Mouse (Mus musculus): ENCODE results near the gene Tuba1b. TPM values are rescaled to one million over a fixed set of nuclear protein-coding genes. Genes with fewer than 3 reads are reported as not detected.
A peak's percentile ranks its signal among the peaks of the same experiment; 100 is the strongest.

Gene Tuba1b
- polyA plus RNA-seq, 1 experiment from 2014 or later = 1,136 TPM

GRCm38 (mm10) chr15:98914903-98915302 is 19.5 kb downstream of the Tuba1b start:
- Histone ChIP-seq H3K4me1 (peaks cover 31% of the 10 kb centered on the region), H3K27me3 (replicated peaks) (no peaks in the 10 kb centered on the region), H3K4me2 (no peak overlapping the region), H3K9ac (no peak overlapping the region), H3K27ac (no peak overlapping the region), H3K36me3 (replicated peaks) (peaks cover 34% of the 10 kb centered on the region; the same call in 1 of the 2 replicates), H3K4me3 (no peak overlapping the region), H3K9me3 (no peaks in the 10 kb centered on the region)
- 94% methylated on average over 6 of the region's 6 CpGs for WGBS
- ATAC-seq (replicated peaks) = no peak

GRCm38 (mm10) chr15:98904692-98905091 is 29.7 kb downstream of the Tuba1b start:
- no peak overlapping the region for H3K27ac ChIP-seq
- H3K9ac ChIP-seq = no peak overlapping the region
- no peak for ATAC-seq (replicated peaks)
- H3K27me3 ChIP-seq (replicated peaks) = no peaks in the 10 kb centered on the region
- 30% methylated on average over 10 of the region's 10 CpGs for WGBS
- no peak overlapping the region for H3K4me2 ChIP-seq
- H3K4me1 ChIP-seq = no peaks in the 10 kb centered on the region
- no peak overlapping the region for H3K4me3 ChIP-seq
- H3K9me3 ChIP-seq = no peaks in the 10 kb centered on the region
- H3K36me3 ChIP-seq (replicated peaks) = peaks cover 38% of the 10 kb centered on the region

- no peak overlapping the region for H3K27ac ChIP-seq
- no peak overlapping the region for H3K4me2 ChIP-seq
- H3K27me3 ChIP-seq (replicated peaks) = peaks cover 14% of the 10 kb centered on the region
- peaks cover 23% of the 10 kb centered on the region; the same call in 1 of the 2 replicates for H3K36me3 ChIP-seq (replicated peaks)
- no peaks in the 10 kb centered on the region for H3K9me3 ChIP-seq
- H3K9ac ChIP-seq = no peak overlapping the region
- peaks cover 5% of the 10 kb centered on the region for H3K4me1 ChIP-seq
- no peak for ATAC-seq (replicated peaks)
- no peak overlapping the region for H3K4me3 ChIP-seq
- 89% methylated on average over 2 of the region's 2 CpGs for WGBS
Observed at GRCm38 (mm10) chr15:98902600-98902999, 31.8 kb downstream of the Tuba1b start.

DNA sequence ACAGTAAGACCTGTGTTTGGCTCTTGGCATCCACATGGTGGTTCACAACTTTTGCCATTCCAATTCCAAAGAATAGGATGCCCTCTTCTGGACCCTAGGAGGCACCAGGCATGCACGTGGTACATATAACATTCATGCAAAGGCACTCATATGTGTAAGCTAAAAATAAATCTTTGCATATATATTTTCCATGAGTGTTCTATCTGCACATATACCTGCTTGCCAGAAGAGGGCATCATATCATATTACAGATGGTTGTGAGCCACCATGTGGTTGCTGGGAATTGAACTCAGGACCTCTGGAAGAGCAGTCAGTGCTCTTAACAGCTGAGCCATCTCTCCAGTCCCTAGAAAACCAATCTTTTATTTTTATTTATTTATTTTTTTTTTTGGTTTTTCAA is 32.8 kb downstream of the Tuba1b start:
- H3K27ac ChIP-seq = no peak overlapping the region
- H3K9me3 ChIP-seq = no peaks in the 10 kb centered on the region
- no peak overlapping the region for H3K4me3 ChIP-seq
- H3K36me3 ChIP-seq (replicated peaks) = peaks cover 19% of the 10 kb centered on the region; the same call in 1 of the 2 replicates
- no peak for ATAC-seq (replicated peaks)
- no peak overlapping the region for H3K9ac ChIP-seq
- H3K4me2 ChIP-seq = no peak overlapping the region
- 66% methylated on average over 1 of the region's 1 CpGs for WGBS
- H3K27me3 ChIP-seq (replicated peaks) = peaks cover 24% of the 10 kb centered on the region
- H3K4me1 ChIP-seq = peaks cover 5% of the 10 kb centered on the region

- no peaks in the 10 kb centered on the region for H3K9me3 ChIP-seq
- H3K4me2 ChIP-seq = peak within 1 kb of the TSS; percentile 28
- no peak within 1 kb of the TSS for H3K4me3 ChIP-seq
- peaks cover 55% of the 10 kb centered on the region for H3K27me3 ChIP-seq (replicated peaks)
- no peak for ATAC-seq (replicated peaks)
- H3K4me1 ChIP-seq = peaks cover 33% of the 10 kb centered on the region
- no peaks in the 10 kb centered on the region for H3K36me3 ChIP-seq (replicated peaks)
- no peak within 1 kb of the TSS for H3K9ac ChIP-seq
- H3K27ac ChIP-seq = no peak within 1 kb of the TSS
- WGBS = 2% methylated on average over 40 of the region's 41 CpGs
Observed at GRCm38 (mm10) chr15:98897928-98898800, 36.2 kb downstream of the Tuba1b start, which contains the start of gene Dhh. Gene Dhh, minus strand, starts transcription at chr15:98898540.

GRCm38 (mm10) chr15:98897495-98897894 is 36.9 kb downstream of the Tuba1b start:
- Histone ChIP-seq H3K27me3 (replicated peaks) (peaks cover 62% of the 10 kb centered on the region), H3K4me1 (peaks cover 33% of the 10 kb centered on the region), H3K9ac (no peak overlapping the region), H3K4me2 (peak overlapping the region; percentile 28; the same call in 1 of the 2 replicates), H3K9me3 (no peaks in the 10 kb centered on the region), H3K27ac (no peak overlapping the region), H3K36me3 (replicated peaks) (no peaks in the 10 kb centered on the region), H3K4me3 (no peak overlapping the region)
- WGBS = 6% methylated on average over 10 of the region's 10 CpGs
- ATAC-seq (replicated peaks) = no peak

- H3K4me3 ChIP-seq = peak overlapping the region; percentile 52
- no peaks in the 10 kb centered on the region for H3K9me3 ChIP-seq
- H3K4me2 ChIP-seq = peak overlapping the region; percentile 43
- H3K27ac ChIP-seq = no peak overlapping the region
- WGBS = 2% methylated on average over 41 of the region's 41 CpGs
- ATAC-seq (replicated peaks) = no peak
- H3K27me3 ChIP-seq (replicated peaks) = peaks cover 76% of the 10 kb centered on the region
- peak overlapping the region; percentile 2; the same call in 1 of the 2 replicates for H3K9ac ChIP-seq
- peaks cover 33% of the 10 kb centered on the region for H3K4me1 ChIP-seq
- no peaks in the 10 kb centered on the region for H3K36me3 ChIP-seq (replicated peaks)
Observed at GRCm38 (mm10) chr15:98895635-98896589, 38.5 kb downstream of the Tuba1b start.

DNA sequence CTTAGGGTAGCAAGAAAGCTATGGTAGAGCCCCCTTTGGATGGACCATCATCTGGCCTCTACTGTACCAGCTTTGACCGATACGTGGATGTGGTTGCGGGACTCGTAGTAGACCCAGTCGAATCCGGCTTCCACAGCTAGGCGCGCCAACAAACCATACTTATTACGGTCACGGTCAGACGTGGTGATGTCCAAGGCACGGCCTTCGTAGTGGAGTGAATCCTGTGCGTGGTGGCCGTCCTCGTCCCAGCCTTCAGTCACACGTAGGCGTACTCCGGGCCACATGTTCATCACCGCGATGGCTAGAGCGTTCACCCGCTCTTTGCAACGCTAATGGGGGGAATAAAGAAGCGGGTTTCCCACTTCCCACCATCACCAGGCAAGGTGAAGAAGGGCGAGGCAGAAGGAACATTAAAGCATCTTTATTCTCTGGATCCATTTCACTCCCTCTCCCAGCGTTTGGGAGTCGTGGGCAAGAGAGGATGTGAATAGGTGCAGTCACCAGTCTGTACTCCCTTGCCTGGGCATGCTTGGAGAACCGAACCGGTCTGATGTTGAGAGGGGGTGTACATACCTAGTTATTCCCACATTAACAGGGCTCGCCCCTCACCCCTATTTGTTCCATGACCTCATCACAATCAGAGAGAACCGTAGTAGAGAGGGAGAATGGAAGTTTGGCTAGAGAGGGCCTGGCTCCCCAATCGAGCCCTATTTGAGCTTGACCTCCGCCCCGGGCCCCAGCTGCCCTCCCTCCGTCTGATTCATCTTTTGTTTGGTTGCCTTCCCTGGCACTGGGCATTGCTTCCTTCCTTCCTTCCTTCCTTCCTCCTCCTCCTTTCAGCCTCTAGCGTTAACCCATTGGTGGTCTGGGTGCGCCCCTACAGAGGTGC is 39.4 kb downstream of the Tuba1b start:
- Histone ChIP-seq H3K9me3 (no peaks in the 10 kb centered on the region), H3K27me3 (replicated peaks) (peaks cover 76% of the 10 kb centered on the region), H3K4me2 (peak overlapping the region; percentile 99), H3K36me3 (replicated peaks) (no peaks in the 10 kb centered on the region), H3K4me3 (peak overlapping the region; percentile 52), H3K9ac (peak overlapping the region; percentile 42; the same call in 1 of the 2 replicates), H3K27ac (no peak overlapping the region), H3K4me1 (peaks cover 33% of the 10 kb centered on the region)
- no peak for ATAC-seq (replicated peaks)
- 4% methylated on average over 38 of the region's 38 CpGs for WGBS

- WGBS = under 1% methylated on average over 77 of the region's 77 CpGs
- Histone ChIP-seq H3K4me3 (peak within 1 kb of the TSS; percentile 52), H3K9me3 (no peaks in the 10 kb centered on the region), H3K4me2 (peak within 1 kb of the TSS; percentile 99), H3K36me3 (replicated peaks) (no peaks in the 10 kb centered on the region), H3K27me3 (replicated peaks) (peaks cover 72% of the 10 kb centered on the region), H3K9ac (peak within 1 kb of the TSS; percentile 42), H3K27ac (no peak within 1 kb of the TSS), H3K4me1 (peaks cover 33% of the 10 kb centered on the region)
- ATAC-seq (replicated peaks) = 0 out of 2 replicates have a peak, but pooled peaks have one; percentile 14
Observed at GRCm38 (mm10) chr15:98893940-98894745, 40.2 kb downstream of the Tuba1b start, which contains the start of gene Rhebl1. Gene Rhebl1, minus strand, starts transcription at chr15:98894540.

- no peaks in the 10 kb centered on the region for H3K36me3 ChIP-seq (replicated peaks)
- ATAC-seq (replicated peaks) = no peak
- no peak overlapping the region for H3K4me3 ChIP-seq
- H3K9ac ChIP-seq = no peak overlapping the region
- peaks cover 64% of the 10 kb centered on the region for H3K27me3 ChIP-seq (replicated peaks)
- no peaks in the 10 kb centered on the region for H3K9me3 ChIP-seq
- H3K27ac ChIP-seq = no peak overlapping the region
- no peak overlapping the region for H3K4me2 ChIP-seq
- 39% methylated on average over 4 of the region's 4 CpGs for WGBS
- peaks cover 31% of the 10 kb centered on the region for H3K4me1 ChIP-seq
Observed at GRCm38 (mm10) chr15:98893036-98893435, 41.3 kb downstream of the Tuba1b start.
